Mouse (Mus musculus): ENCODE measurements around the gene Txnrd2.

DNA sequence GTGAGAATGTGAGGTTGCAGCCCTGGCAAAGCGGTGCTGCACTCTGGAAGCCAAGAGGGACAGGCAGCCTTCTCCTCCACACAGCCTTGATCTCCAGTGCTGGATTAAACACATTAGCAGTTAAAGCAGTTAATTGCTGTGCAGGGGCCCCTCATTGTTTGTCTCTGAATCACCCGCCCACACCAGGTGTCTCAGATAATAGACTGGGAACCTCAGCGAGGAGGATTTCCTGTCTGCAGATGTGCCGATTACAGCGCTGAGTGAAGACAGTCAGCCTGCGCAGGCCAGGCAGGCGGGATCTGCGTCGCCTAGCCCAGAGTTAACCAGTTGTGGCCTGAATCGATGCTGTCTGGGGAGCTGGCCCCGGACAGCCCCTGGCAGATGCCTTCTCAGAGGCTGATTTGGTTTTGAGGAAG, 33.8 kb downstream of the Txnrd2 start:
- TF ChIP-seq POLR2A (IDR thresholded peaks at IDR 0.05; ENCODE audit: borderline replicate concordance, extremely low read depth, low read depth, low read length) = no peak
- no peak for TF ChIP-seq CTCF (IDR thresholded peaks at IDR 0.05; ENCODE audit: insufficient read depth, low read length)

All from lung, adult 2 months (tissue).